Mouse (Mus musculus) neural tube, postnatal 0 days (tissue): Measurements from ENCODE around the gene Klk15. TPM values are rescaled to one million over a fixed set of nuclear protein-coding genes. Genes with fewer than 3 reads are reported as not detected.

Experiments
- polyA plus RNA-seq: library from polyadenylated mRNA; unstranded; fragments of >200 nt; fragmentation: Nextera tagmentation; extraction: Ambion mirVana; gene quantifications from 2 replicates; pipeline ENCODE4 v1.2.1, GENCODE M21; 2015

Klk15 gene
- polyA plus RNA-seq, result not detected in 2 replicates

GRCm38 (mm10) chr7:43933440-43933839 is at the start of gene Klk15:
Gene Klk15, plus strand, starts transcription at chr7:43933740.

GRCm38 (mm10) chr7:43950364-43950763 is 16.8 kb downstream of the Klk15 start, which contains the start of gene Klk1b8:
Gene Klk1b8, plus strand, starts transcription at chr7:43950664.

GRCm38 (mm10) chr7:43966451-43966850 is 32.9 kb downstream of the Klk15 start, which contains the start of gene Klk1b1:
Gene Klk1b1, plus strand, starts transcription at chr7:43966751.

GRCm38 (mm10) chr7:43975761-43976160 is 42.2 kb downstream of the Klk15 start, which contains the start of gene Klk1b9:
Gene Klk1b9, plus strand, starts transcription at chr7:43976061.

Other genes starting within 250 kb of the Klk15 start
- not detected in 2 replicates for gene Klk14, start 243.3 kb upstream of the Klk15 start, polyA plus RNA-seq
- 0.24 and 0.25 TPM in 2 replicates for gene Klk13, start 221.2 kb upstream of the Klk15 start, polyA plus RNA-seq
- gene Klk12, start 164.8 kb upstream of the Klk15 start, polyA plus RNA-seq, result not detected in 2 replicates
- gene Klk11, start 159.1 kb upstream of the Klk15 start, polyA plus RNA-seq, result not detected in 2 replicates
- 0.28 and 0.54 TPM in 2 replicates for gene Klk10, start 152.7 kb upstream of the Klk15 start, polyA plus RNA-seq
- gene Klk9, start 141.8 kb upstream of the Klk15 start, polyA plus RNA-seq, result 0.23 TPM in 1 of 2 replicates, not detected in the other
- 11.5 and 15.1 TPM in 2 replicates for gene Klk8, start 136.2 kb upstream of the Klk15 start, polyA plus RNA-seq
- 0.11 and 0.15 TPM in 2 replicates for gene Klk7, start 122.4 kb upstream of the Klk15 start, polyA plus RNA-seq
- gene Klk6, start 109.2 kb upstream of the Klk15 start, polyA plus RNA-seq, result not detected in 2 replicates
- not detected in 2 replicates for gene Klk5, start 91.8 kb upstream of the Klk15 start, polyA plus RNA-seq
- gene Klk4, start 52.6 kb upstream of the Klk15 start, polyA plus RNA-seq, result 0.15 TPM in 1 of 2 replicates, not detected in the other
- not detected in 2 replicates for gene Klk1b8, start 16.9 kb downstream of the Klk15 start, polyA plus RNA-seq
- not detected in 2 replicates for gene Klk1b1, start 33.0 kb downstream of the Klk15 start, polyA plus RNA-seq
- gene Klk1b9, start 42.3 kb downstream of the Klk15 start, polyA plus RNA-seq, result not detected in 2 replicates
- not detected in 2 replicates for gene Klk1b11, start 62.1 kb downstream of the Klk15 start, polyA plus RNA-seq
- gene Klk1b26, start 78.4 kb downstream of the Klk15 start, polyA plus RNA-seq, result not detected in 2 replicates
- not detected in 2 replicates for gene Klk1b27, start 118.5 kb downstream of the Klk15 start, polyA plus RNA-seq
- not detected in 2 replicates for gene Klk1b21, start 168.6 kb downstream of the Klk15 start, polyA plus RNA-seq
- gene Klk1b22, start 178.9 kb downstream of the Klk15 start, polyA plus RNA-seq, result not detected in 2 replicates
- not detected in 2 replicates for gene Klk1b16, start 203.0 kb downstream of the Klk15 start, polyA plus RNA-seq